Mouse (Mus musculus): ENCODE data around the gene Itgb1. TPM values are rescaled to one million over a fixed set of nuclear protein-coding genes. Genes with fewer than 3 reads are reported as not detected.

Gene Itgb1
- 66.5 and 71.7 TPM in 2 replicates for polyA plus RNA-seq (2015; fragmentation: Nextera tagmentation; extraction: Ambion mirVana)

DNA sequence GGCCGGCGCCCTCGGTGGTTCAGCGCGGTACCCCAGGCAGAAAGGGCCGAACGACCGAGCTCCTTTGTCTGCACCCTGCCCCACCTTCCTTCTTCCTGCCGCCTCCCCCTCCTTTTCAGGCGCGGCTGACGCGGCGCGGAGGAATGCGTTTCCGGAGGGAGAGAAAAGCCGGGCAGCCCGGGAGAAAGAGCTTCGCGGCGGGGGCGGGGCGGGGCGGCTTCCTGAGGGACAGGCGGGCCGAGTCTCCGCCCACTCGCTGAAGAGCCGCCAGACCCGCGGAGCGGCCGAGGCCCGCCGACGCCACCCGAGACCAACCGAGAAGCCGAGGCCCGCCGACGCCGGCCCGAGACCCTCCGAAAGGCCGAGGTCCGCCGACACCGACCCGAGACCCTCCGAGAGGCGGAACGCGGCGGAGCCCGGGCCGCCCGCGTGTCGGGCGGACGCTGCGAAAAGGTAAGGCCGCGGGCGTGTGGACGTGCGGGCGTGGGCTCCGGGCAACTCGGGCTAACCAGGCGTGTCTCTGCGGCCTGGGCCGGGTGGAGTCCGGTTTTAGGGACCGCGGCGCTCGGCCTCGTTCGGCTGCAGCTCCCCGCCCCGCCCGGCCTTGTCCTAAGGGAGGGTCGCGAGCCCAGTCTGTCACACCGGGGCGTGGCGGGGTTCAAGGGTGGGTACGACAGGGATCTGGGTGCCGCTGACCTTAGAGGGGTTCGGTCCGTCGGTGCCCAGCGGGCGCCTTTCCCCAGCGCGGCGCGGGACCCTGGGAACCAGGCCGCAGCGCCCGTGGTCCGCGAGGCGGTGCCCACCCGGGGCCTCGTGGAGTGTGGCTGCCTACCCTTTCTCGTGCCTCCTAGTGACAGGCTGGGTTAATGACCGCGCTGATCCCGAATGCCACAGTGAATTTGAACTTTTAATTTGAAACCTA is at the start of gene Itgb1:
Gene Itgb1, plus strand, starts transcription at position 148 of the 922 bp plus-strand sequence.
- H3K4me3 ChIP-seq (ENCODE audit: low read depth, low read length), result peak within 1 kb of the TSS; percentile 94
- no peaks in the 10 kb centered on the region for H3K27me3 ChIP-seq (ENCODE audit: control insufficient read depth, insufficient read depth, low read depth, low read length)
- under 1% methylated on average over 107 of the region's 113 CpGs for WGBS (ENCODE audit: insufficient replicate concordance)
- peak; percentile 89 for ATAC-seq (ENCODE audit: low read depth)
- peak within 1 kb of the TSS; percentile 96 for H3K4me2 ChIP-seq (ENCODE audit: low read depth, low read length)
- H3K36me3 ChIP-seq (ENCODE audit: control insufficient read depth, insufficient read depth), result no peaks in the 10 kb centered on the region
- H3K4me1 ChIP-seq (ENCODE audit: control insufficient read depth, low read depth, low read length), result peaks cover 24% of the 10 kb centered on the region
- H3K9me3 ChIP-seq (replicated peaks; ENCODE audit: control insufficient read depth, low read length), result no peaks in the 10 kb centered on the region
- peak within 1 kb of the TSS; percentile 98 for H3K9ac ChIP-seq (ENCODE audit: low read depth, low read length)
- H3K27ac ChIP-seq (ENCODE audit: low read length), result peak within 1 kb of the TSS; percentile 97

DNA sequence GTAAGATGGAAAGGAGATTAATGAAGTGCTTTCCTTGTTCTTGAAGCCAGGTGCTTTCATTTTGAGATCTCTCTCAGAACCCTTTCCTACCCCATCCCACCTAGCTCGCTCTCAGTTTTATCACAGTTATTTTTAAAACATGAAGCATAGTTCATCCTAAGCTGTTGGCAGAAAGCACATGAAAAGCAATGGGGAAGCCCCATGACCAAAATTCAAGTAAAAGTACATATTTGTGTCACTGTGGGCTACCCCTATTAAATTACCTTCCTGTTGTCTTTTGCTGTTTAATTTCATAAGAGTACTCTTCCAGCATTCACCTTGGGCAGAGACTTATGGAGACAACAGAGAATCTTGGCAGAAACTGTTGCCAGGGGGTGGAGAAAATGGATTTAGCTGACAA is 42.4 kb upstream of the Itgb1 start:
- Histone ChIP-seq H3K27me3 (ENCODE audit: control insufficient read depth, insufficient read depth, low read depth, low read length) (no peaks in the 10 kb centered on the region), H3K4me3 (ENCODE audit: low read depth, low read length) (no peak overlapping the region), H3K4me1 (ENCODE audit: control insufficient read depth, low read depth, low read length) (no peaks in the 10 kb centered on the region), H3K27ac (ENCODE audit: low read length) (no peak overlapping the region), H3K9me3 (replicated peaks; ENCODE audit: control insufficient read depth, low read length) (no peaks in the 10 kb centered on the region), H3K9ac (ENCODE audit: low read depth, low read length) (no peak overlapping the region), H3K36me3 (ENCODE audit: control insufficient read depth, insufficient read depth) (no peaks in the 10 kb centered on the region), H3K4me2 (ENCODE audit: low read depth, low read length) (no peak overlapping the region)
- ATAC-seq (ENCODE audit: low read depth), result no peak
- 51% methylated on average over 1 of the region's 1 CpGs for WGBS (ENCODE audit: insufficient replicate concordance)

DNA sequence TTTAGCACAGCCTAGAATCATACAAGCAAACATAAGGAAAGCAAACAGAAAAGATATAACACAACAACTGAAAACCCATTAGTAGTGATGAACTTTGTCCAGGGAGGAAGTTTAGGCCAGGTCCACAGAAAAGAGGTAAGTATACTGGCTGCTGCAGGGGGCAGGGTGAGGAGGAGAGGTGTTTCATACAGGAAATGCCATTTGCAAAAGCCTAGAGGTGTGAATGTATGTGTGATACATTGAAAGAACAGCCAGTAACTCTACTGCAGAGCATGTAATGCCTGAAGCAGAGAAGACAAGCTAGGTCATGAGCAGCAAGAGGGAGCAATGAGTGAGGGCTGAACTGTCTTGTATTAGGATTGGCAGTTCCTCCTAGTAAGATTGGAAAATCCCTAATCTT is 40.0 kb upstream of the Itgb1 start:
- no peaks in the 10 kb centered on the region for H3K36me3 ChIP-seq (ENCODE audit: control insufficient read depth, insufficient read depth)
- no peak overlapping the region for H3K9ac ChIP-seq (ENCODE audit: low read depth, low read length)
- no peak overlapping the region for H3K4me3 ChIP-seq (ENCODE audit: low read depth, low read length)
- no peaks in the 10 kb centered on the region for H3K4me1 ChIP-seq (ENCODE audit: control insufficient read depth, low read depth, low read length)
- H3K9me3 ChIP-seq (replicated peaks; ENCODE audit: control insufficient read depth, low read length), result no peaks in the 10 kb centered on the region
- H3K4me2 ChIP-seq (ENCODE audit: low read depth, low read length), result no peak overlapping the region
- no peak for ATAC-seq (ENCODE audit: low read depth)
- no peak overlapping the region for H3K27ac ChIP-seq (ENCODE audit: low read length)
- H3K27me3 ChIP-seq (ENCODE audit: control insufficient read depth, insufficient read depth, low read depth, low read length), result no peaks in the 10 kb centered on the region

DNA sequence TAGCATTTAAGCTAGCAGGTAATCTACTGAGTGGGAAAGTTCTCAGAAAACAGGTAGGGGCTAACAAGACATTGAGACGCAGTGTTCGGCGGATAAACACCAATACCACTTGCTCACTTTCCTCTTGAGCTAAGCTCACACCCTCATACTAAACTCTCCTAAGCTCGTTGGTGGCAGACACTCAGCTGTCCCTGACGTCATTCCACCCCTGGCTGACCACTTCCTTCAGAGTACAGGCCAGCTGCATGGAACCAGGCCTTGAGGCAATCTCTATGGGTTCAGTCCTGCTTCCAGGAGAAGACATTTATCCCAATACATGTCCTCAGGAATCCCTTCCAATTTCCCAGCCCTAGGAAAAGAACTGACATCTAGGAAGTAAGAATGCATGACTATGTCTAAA is 39.0 kb upstream of the Itgb1 start:
- ATAC-seq (ENCODE audit: low read depth), result no peak
- no peaks in the 10 kb centered on the region for H3K36me3 ChIP-seq (ENCODE audit: control insufficient read depth, insufficient read depth)
- H3K27ac ChIP-seq (ENCODE audit: low read length), result no peak overlapping the region
- no peak overlapping the region for H3K9ac ChIP-seq (ENCODE audit: low read depth, low read length)
- no peak overlapping the region for H3K4me2 ChIP-seq (ENCODE audit: low read depth, low read length)
- no peaks in the 10 kb centered on the region for H3K27me3 ChIP-seq (ENCODE audit: control insufficient read depth, insufficient read depth, low read depth, low read length)
- WGBS (ENCODE audit: insufficient replicate concordance), result 54% methylated on average over 5 of the region's 5 CpGs
- H3K4me3 ChIP-seq (ENCODE audit: low read depth, low read length), result no peak overlapping the region
- no peaks in the 10 kb centered on the region for H3K9me3 ChIP-seq (replicated peaks; ENCODE audit: control insufficient read depth, low read length)
- H3K4me1 ChIP-seq (ENCODE audit: control insufficient read depth, low read depth, low read length), result no peaks in the 10 kb centered on the region

DNA sequence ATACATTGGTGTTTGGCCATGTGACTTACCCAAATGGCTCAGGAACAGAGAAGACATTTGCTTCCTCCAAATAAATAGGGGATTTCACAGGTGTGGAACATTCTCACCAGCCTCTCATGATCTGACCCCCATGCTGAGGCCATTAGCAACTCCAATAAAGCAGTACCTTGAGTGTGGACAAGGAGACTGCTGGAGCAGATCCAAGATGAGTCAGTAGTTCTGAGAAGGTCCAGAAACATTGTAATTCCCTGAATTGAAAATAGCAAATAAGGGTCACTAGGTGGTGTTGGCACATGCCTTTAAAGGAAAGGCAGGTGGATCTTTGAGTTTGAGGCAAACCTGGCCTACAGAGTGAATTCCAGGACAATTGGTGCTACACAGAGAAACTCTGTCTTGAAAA is 37.4 kb upstream of the Itgb1 start:
- no peak overlapping the region for H3K27ac ChIP-seq (ENCODE audit: low read length)
- no peaks in the 10 kb centered on the region for H3K27me3 ChIP-seq (ENCODE audit: control insufficient read depth, insufficient read depth, low read depth, low read length)
- H3K9me3 ChIP-seq (replicated peaks; ENCODE audit: control insufficient read depth, low read length), result no peaks in the 10 kb centered on the region
- no peaks in the 10 kb centered on the region for H3K4me1 ChIP-seq (ENCODE audit: control insufficient read depth, low read depth, low read length)
- ATAC-seq (ENCODE audit: low read depth), result no peak
- no peaks in the 10 kb centered on the region for H3K36me3 ChIP-seq (ENCODE audit: control insufficient read depth, insufficient read depth)
- H3K9ac ChIP-seq (ENCODE audit: low read depth, low read length), result no peak overlapping the region
- H3K4me2 ChIP-seq (ENCODE audit: low read depth, low read length), result no peak overlapping the region
- no peak overlapping the region for H3K4me3 ChIP-seq (ENCODE audit: low read depth, low read length)

DNA sequence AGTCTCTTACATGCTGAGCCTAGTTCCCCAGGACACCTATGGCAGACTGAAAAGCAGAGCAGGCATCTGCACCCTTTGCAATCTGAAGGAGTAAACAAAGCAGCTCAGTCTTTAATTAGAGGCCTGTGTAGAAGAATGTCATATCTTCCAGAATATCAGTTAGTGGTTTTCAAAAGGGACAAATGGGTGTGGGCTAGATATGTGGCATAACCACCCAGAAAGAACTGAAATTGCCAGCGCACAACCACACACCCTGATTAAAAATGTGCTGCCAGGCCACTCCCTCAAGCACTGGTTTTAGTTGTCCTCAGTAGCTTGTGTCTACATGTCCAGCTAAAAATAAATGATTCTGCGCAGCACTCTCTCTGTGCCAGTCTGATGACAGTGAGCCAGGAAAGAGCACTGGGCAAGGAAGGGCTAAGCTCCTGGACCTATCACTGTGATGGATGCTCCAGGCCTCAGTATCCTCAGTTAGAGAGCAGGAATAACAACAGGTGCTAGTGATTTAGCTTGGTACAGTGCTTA is 35.1 kb upstream of the Itgb1 start:
- Histone ChIP-seq H3K4me2 (ENCODE audit: low read depth, low read length) (no peak overlapping the region), H3K36me3 (ENCODE audit: control insufficient read depth, insufficient read depth) (no peaks in the 10 kb centered on the region), H3K9ac (ENCODE audit: low read depth, low read length) (no peak overlapping the region), H3K4me3 (ENCODE audit: low read depth, low read length) (no peak overlapping the region), H3K4me1 (ENCODE audit: control insufficient read depth, low read depth, low read length) (peaks cover 6% of the 10 kb centered on the region; the same call in 1 of the 2 replicates), H3K27ac (ENCODE audit: low read length) (no peak overlapping the region), H3K27me3 (ENCODE audit: control insufficient read depth, insufficient read depth, low read depth, low read length) (no peaks in the 10 kb centered on the region), H3K9me3 (replicated peaks; ENCODE audit: control insufficient read depth, low read length) (no peaks in the 10 kb centered on the region)
- WGBS (ENCODE audit: insufficient replicate concordance), result 39% methylated on average over 2 of the region's 2 CpGs
- ATAC-seq (ENCODE audit: low read depth), result no peak

DNA sequence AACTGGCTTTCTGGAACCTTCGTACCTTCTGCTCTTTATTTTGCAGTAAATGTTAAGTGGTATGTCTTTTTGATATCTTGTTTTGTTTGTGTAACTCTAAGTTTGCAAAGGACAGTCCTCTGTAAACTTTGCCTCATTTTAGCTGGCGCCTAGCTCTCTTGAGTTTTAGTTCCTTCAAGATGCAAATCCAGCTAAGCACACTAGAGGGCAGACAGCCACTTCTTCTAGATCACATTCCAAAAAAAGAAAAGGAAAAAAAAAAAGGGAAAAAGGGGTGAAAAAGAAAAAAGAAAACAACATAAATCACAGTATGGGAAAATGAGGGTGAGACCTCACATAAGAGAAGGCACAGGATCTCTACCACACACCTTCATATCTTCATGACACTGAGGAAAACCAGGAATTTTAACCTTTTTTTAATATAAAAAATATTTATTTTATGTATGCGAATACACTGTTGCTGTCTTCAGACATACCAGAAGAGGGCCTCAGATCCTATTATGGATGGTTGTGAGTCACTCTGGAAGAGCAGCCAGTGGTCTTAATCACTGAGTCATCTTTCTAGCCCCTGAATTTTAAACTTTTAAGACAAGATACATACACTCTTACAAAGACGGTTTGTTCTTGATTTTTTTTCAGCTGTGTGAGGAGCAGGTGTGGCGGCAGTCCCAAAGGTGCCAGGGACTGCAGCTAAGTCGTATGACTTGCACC is 32.9 kb upstream of the Itgb1 start:
- no peak for ATAC-seq (ENCODE audit: low read depth)
- Histone ChIP-seq H3K9ac (ENCODE audit: low read depth, low read length) (no peak overlapping the region), H3K27me3 (ENCODE audit: control insufficient read depth, insufficient read depth, low read depth, low read length) (no peaks in the 10 kb centered on the region), H3K9me3 (replicated peaks; ENCODE audit: control insufficient read depth, low read length) (no peaks in the 10 kb centered on the region), H3K36me3 (ENCODE audit: control insufficient read depth, insufficient read depth) (no peaks in the 10 kb centered on the region), H3K4me2 (ENCODE audit: low read depth, low read length) (no peak overlapping the region), H3K27ac (ENCODE audit: low read length) (no peak overlapping the region), H3K4me3 (ENCODE audit: low read depth, low read length) (no peak overlapping the region), H3K4me1 (ENCODE audit: control insufficient read depth, low read depth, low read length) (peaks cover 6% of the 10 kb centered on the region; the same call in 1 of the 2 replicates)
- WGBS (ENCODE audit: insufficient replicate concordance), result 32% methylated on average over 6 of the region's 6 CpGs

DNA sequence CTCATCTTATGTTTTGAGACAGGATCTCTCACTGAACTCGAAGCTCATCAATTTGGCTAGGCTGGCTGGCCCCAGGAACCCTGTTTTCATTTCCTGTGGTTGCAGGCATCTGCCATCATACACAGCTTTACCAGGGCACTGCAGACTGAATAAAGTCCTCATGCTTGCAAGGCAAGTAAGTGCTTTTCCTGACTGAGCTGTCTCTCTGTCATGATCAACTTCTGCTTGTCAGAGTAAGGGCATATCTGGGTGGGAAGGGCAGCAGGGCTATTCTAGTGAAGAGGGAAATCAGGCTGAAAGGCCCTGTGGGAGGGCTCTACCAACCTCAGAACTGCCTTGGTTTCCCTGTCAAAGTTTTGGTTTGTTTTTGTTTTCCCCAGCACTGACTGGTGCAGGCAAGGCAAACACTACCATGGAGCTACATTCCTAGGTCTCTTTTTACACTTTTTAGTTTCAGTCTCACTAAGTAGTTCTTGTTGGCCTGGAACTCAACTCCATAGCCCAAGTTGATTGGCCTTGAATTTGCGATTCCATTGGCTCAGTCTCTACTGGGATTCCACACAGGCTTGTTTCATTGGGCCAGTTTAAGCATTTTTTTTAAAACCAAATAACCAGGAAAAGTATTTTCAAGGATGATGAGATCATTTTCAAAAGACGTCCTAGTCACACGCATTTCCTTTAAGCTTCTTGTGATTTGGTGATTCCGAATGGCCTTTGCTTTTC is 31.7 kb upstream of the Itgb1 start:
- WGBS (ENCODE audit: insufficient replicate concordance), result 31% methylated on average over 5 of the region's 5 CpGs
- no peak for ATAC-seq (ENCODE audit: low read depth)

More for the DNA sequence above, 31.7 kb upstream of the Itgb1 start:
- no peaks in the 10 kb centered on the region for H3K36me3 ChIP-seq (ENCODE audit: control insufficient read depth, insufficient read depth)
- H3K9me3 ChIP-seq (replicated peaks; ENCODE audit: control insufficient read depth, low read length), result no peaks in the 10 kb centered on the region; the same call in 1 of the 2 replicates
- peak overlapping the region; percentile 61 for H3K4me2 ChIP-seq (ENCODE audit: low read depth, low read length)
- H3K27me3 ChIP-seq (ENCODE audit: control insufficient read depth, insufficient read depth, low read depth, low read length), result no peaks in the 10 kb centered on the region
- H3K4me3 ChIP-seq (ENCODE audit: low read depth, low read length), result no peak overlapping the region
- peak overlapping the region; percentile 51 for H3K27ac ChIP-seq (ENCODE audit: low read length)
- H3K4me1 ChIP-seq (ENCODE audit: control insufficient read depth, low read depth, low read length), result peaks cover 6% of the 10 kb centered on the region; the same call in 1 of the 2 replicates
- no peak overlapping the region for H3K9ac ChIP-seq (ENCODE audit: low read depth, low read length)
